Mouse (Mus musculus) ES-E14 (cell line): ENCODE results near the gene Vps26b.

Experiments used
- CHD2 ChIP-seq: IDR thresholded peaks from 2 replicates; pipeline ENCODE4 v1.6.1; 2014; ENCODE audit warnings: mild to moderate bottlenecking, low read depth, low read length, inconsistent platforms
- HCFC1 ChIP-seq: IDR thresholded peaks from 2 replicates; pipeline ENCODE4 v1.6.1; 2012; ENCODE audit warnings: low read length, inconsistent platforms, borderline replicate concordance; ENCODE audit not compliant: insufficient read depth
- ZC3H11A ChIP-seq: IDR thresholded peaks from 2 replicates; pipeline ENCODE4 v1.6.1; 2012; ENCODE audit warnings: low read depth, mild to moderate bottlenecking, inconsistent platforms, low read length, borderline replicate concordance
- ZNF384 ChIP-seq: IDR thresholded peaks from 2 replicates; pipeline ENCODE4 v1.6.1; 2012; ENCODE audit warnings: low read depth, low read length, inconsistent platforms

DNA sequence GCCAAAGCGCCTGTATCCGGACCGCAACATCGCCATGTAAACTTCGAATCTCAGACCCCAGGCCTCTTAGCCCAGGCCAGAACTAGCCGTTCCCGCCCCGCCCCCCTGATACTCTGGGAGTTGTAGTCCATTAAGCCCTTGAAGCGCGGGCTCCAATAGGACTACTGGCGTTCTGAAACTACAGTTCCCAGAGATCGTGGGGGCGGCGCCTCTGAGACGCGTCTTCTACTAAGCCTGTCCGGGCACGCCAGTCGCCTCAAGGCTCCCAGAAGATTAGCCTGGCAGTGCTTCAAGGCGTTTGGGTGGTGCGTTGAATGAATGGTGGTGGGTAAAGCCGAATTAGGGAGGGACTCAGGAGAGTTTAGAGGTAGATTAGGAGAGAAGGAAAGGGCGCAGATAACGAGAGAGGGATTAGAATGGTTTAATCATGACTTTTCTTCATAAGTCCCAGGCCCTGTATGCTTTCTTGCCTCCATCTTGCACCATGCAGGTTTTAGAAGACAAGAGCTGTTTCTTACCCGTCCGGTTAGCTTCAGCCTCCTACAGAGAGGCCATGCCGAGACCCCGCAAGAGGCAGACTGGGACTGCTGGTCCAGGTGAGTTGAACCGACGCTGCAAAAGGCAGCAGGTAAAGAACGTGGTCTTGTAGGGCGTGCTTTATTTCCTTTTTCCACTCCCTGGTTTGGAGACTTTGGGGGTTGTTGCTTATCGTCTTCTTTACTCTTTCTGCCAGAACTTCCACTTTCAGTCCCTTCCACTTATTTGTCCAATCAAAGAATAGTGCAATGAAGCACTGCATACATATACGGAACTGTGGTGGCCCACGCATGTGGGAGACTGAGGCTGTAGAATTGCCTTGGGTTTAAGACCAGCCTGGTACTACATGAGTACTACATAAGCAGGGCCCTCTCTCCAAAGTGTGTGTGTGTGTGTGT lies 30.1 kb downstream of the Vps26b start, which contains the start of the genes Acad8 and Thyn1:
- no peak for TF ChIP-seq ZNF384
- TF ChIP-seq CHD2 = no peak
- peak; percentile 96 for TF ChIP-seq HCFC1
- TF ChIP-seq ZC3H11A = no peak
